ENCODE assay signal across 10 mouse cellular contexts in the genomic region with DNA sequence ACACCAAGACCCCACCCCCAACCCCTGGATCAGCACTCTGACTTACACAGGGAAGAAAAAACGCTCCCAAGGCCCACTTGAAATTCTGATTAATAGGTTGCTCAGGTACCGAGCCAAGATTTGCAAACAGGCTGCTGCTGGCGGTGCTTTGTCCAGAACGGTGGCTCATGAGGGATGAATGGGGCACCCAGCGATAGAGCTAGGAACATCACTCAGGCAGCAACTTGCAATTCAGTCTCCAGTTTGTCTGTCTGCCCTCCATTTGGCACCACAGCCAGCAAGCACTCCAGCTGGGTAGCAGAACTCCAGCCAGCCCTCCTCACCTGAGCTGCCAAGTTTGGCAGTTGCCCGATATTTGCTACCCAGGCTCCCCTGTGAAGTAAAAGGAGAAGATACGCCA.
DNase-seq lines count a peak whose midpoint lies in the region; ATAC-seq lines count a peak whose summit lies in the region.
"Had no signal": no experiment of that assay in that cellular context is flagged by ENCODE, and none has a peak within 500 bp of the region (broad histone marks: within the 10 kb centered on the region; RNA-seq: fewer than 3 reads in every experiment).

No protein-coding gene starts in this region.

- H3K27me3 ChIP-seq in embryonic facial prominence, embryonic 12.5 days, result no peaks in the 10 kb centered on the region
- H3K27me3 ChIP-seq in hindbrain, embryonic 11.5 days (ENCODE audit: control insufficient read depth, insufficient read depth, low read length), result no peaks in the 10 kb centered on the region

- peak; percentile 15 for DNase-seq in cerebellum, adult 8-10 months
- peak; percentile 5 for DNase-seq in hindbrain, embryonic 11.5 days (ENCODE audit: low spot score)
- DNase-seq in neural tube, embryonic 10.5 days (ENCODE audit: extremely low spot score, low spot score), result peak; percentile 31
- DNase-seq in right cerebral cortex, postnatal 36 days (ENCODE audit: low spot score in 2 of 2), result no peak
- no peak for DNase-seq in right cerebral cortex, postnatal 14 days
- DNase-seq: adrenal gland, postnatal 14 days; kidney, adult 18-20 months had no signal

- H3K36me3 ChIP-seq in embryonic facial prominence, embryonic 12.5 days, result no peaks in the 10 kb centered on the region
- no peaks in the 10 kb centered on the region for H3K36me3 ChIP-seq in hindbrain, embryonic 11.5 days (ENCODE audit: control insufficient read depth, insufficient read depth, low read length)

- 62% methylated on average over 7 of the region's 7 CpGs for WGBS in embryonic facial prominence, embryonic 12.5 days
- 56% methylated on average over 7 of the region's 7 CpGs for WGBS in hindbrain, embryonic 11.5 days

- ATAC-seq in embryonic facial prominence, embryonic 12.5 days (ENCODE audit: insufficient number of reproducible peaks, insufficient read depth, low FRiP score, low TSS enrichment), result no peak
- peak; percentile 23; the same call in 1 of the 2 replicates for ATAC-seq in hindbrain, embryonic 11.5 days (ENCODE audit: low FRiP score)
- no peak for ATAC-seq in inflammation-experienced regulatory T-cells, adult 6 months

- H3K4me3 ChIP-seq in embryonic facial prominence, embryonic 12.5 days, result no peak overlapping the region
- no peak overlapping the region for H3K4me3 ChIP-seq in hindbrain, embryonic 11.5 days (ENCODE audit: low read depth, low read length)

- H3K4me2 ChIP-seq in embryonic facial prominence, embryonic 12.5 days (replicated peaks), result no peak overlapping the region
- H3K4me2 ChIP-seq in hindbrain, embryonic 11.5 days (replicated peaks; ENCODE audit: low read depth, low read length), result no peak overlapping the region
- H3K4me2 ChIP-seq: heart, embryonic 11.5 days had no signal

- H3K4me1 ChIP-seq in embryonic facial prominence, embryonic 12.5 days, result peaks cover 11% of the 10 kb centered on the region; the same call in 1 of the 2 replicates
- 0 out of 2 replicates have a peak, but pooled peaks cover 3% of the 10 kb centered on the region for H3K4me1 ChIP-seq in hindbrain, embryonic 11.5 days (replicated peaks; ENCODE audit: control insufficient read depth, insufficient read depth, low read length)

- H3K9me3 ChIP-seq in embryonic facial prominence, embryonic 12.5 days, result no peaks in the 10 kb centered on the region
- no peaks in the 10 kb centered on the region for H3K9me3 ChIP-seq in hindbrain, embryonic 11.5 days (ENCODE audit: control insufficient read depth, low read length)

- H3K9ac ChIP-seq in embryonic facial prominence, embryonic 12.5 days, result no peak overlapping the region
- no peak overlapping the region for H3K9ac ChIP-seq in hindbrain, embryonic 11.5 days (ENCODE audit: low read depth, low read length)

- peak overlapping the region; percentile 54; the same call in 1 of the 2 replicates for H3K27ac ChIP-seq in embryonic facial prominence, embryonic 12.5 days
- peak overlapping the region; percentile 19; the same call in 1 of the 2 replicates for H3K27ac ChIP-seq in hindbrain, embryonic 11.5 days (ENCODE audit: low read depth, low read length)

Comparison
In these comparisons a context has a peak if more than half of its experiments do, and no peak if none do; other contexts are left out.
1. DNase-seq: peak in cerebellum, adult 8-10 months (single experiment), hindbrain, embryonic 11.5 days (single experiment) and neural tube, embryonic 10.5 days (single experiment); none in right cerebral cortex, postnatal 36 days (0 of 2) and right cerebral cortex, postnatal 14 days (single experiment).